Mouse (Mus musculus): Measurements from ENCODE around the gene Tmem161a.

GRCm38 (mm10) chr8:70220911-70221310 lies 48.8 kb downstream of the Tmem161a start:
- TF ChIP-seq CTCF (IDR thresholded peaks at IDR 0.05) (no peak), EP300 (IDR thresholded peaks at IDR 0.05) (no peak)

All from lung, postnatal 0 days (tissue).